In genomic region chr11:121259160-121260100, GRCm38 (mm10) we compare ENCODE assay signal across 8 mouse cellular contexts. TPM values are rescaled to one million over a fixed set of nuclear protein-coding genes. Genes with fewer than 3 reads are reported as not detected.
DNase-seq lines count a peak whose midpoint lies in the region; ATAC-seq and TF ChIP-seq lines count a peak whose summit lies in the region.

Foxk2 (plus strand) TSS chr11:121259990.

- H3K27ac ChIP-seq in bone marrow, adult 2 months (ENCODE audit: control insufficient read depth, insufficient read depth, low read depth, low read length, poor library complexity): peak within 1 kb of the TSS; percentile 87
- peak within 1 kb of the TSS; percentile 86 for H3K27ac ChIP-seq in embryonic facial prominence, embryonic 15.5 days (replicated peaks)
- peak within 1 kb of the TSS; percentile 89 for H3K27ac ChIP-seq in kidney, embryonic 15.5 days

- H3K9ac ChIP-seq in embryonic facial prominence, embryonic 15.5 days: peak within 1 kb of the TSS; percentile 98
- peak within 1 kb of the TSS; percentile 98 for H3K9ac ChIP-seq in kidney, embryonic 15.5 days

- H3K4me2 ChIP-seq in embryonic facial prominence, embryonic 15.5 days (replicated peaks): peak within 1 kb of the TSS; percentile 71
- H3K4me2 ChIP-seq in kidney, embryonic 15.5 days: peak within 1 kb of the TSS; percentile 79

- peak; percentile 97 for ATAC-seq in embryonic facial prominence, embryonic 15.5 days (ENCODE audit: insufficient number of reproducible peaks, low FRiP score, low TSS enrichment, low read depth)
- peak; percentile 99 for ATAC-seq in kidney, embryonic 15.5 days (replicated peaks; ENCODE audit: low FRiP score)
- peak; percentile 83 for ATAC-seq in monocyte, adult 5-6 weeks (replicated peaks; ENCODE audit: insufficient number of reproducible peaks, low FRiP score, low TSS enrichment, poor library complexity, severe bottlenecking)

- no peaks in the 10 kb centered on the region for H3K27me3 ChIP-seq in embryonic facial prominence, embryonic 15.5 days
- H3K27me3 ChIP-seq in kidney, embryonic 15.5 days: no peaks in the 10 kb centered on the region

- TF ChIP-seq CTCF in bone marrow, adult 2 months (IDR thresholded peaks at IDR 0.05; ENCODE audit: control insufficient read depth, insufficient read depth, low read length): no peak

- H3K36me3 ChIP-seq in embryonic facial prominence, embryonic 15.5 days: peaks cover 38% of the 10 kb centered on the region
- peaks cover 49% of the 10 kb centered on the region for H3K36me3 ChIP-seq in kidney, embryonic 15.5 days

- 2% methylated on average over 91 of the region's 91 CpGs for WGBS in bone marrow, adult 2 months
- under 1% methylated on average over 46 of the region's 91 CpGs for WGBS in embryonic facial prominence, embryonic 15.5 days
- under 1% methylated on average over 73 of the region's 91 CpGs for WGBS in kidney, embryonic 15.5 days

- H3K4me1 ChIP-seq in bone marrow, adult 2 months (ENCODE audit: control insufficient read depth, insufficient read depth, low read length): no peaks in the 10 kb centered on the region; the same call in 1 of the 2 replicates
- peaks cover 20% of the 10 kb centered on the region for H3K4me1 ChIP-seq in embryonic facial prominence, embryonic 15.5 days
- peaks cover 28% of the 10 kb centered on the region for H3K4me1 ChIP-seq in kidney, embryonic 15.5 days

- DNase-seq in 416B (ENCODE audit: low read depth) (peak; percentile 84), liver (peak; percentile 92)
- peak; percentile 90 for DNase-seq in heart, adult 9 months (ENCODE audit: low spot score in 2 of 2)
- peak; percentile 92 to 97 for DNase-seq in spleen, postnatal 4 days (ENCODE audit: low spot score in 2 of 2)

- peak within 1 kb of the TSS; percentile 95 for H3K4me3 ChIP-seq in bone marrow, adult 2 months (replicated peaks; ENCODE audit: control insufficient read depth, low read depth, low read length)
- peak within 1 kb of the TSS; percentile 99 for H3K4me3 ChIP-seq in embryonic facial prominence, embryonic 15.5 days (replicated peaks)
- peak within 1 kb of the TSS; percentile 100 for H3K4me3 ChIP-seq in kidney, embryonic 15.5 days (replicated peaks)

- H3K9me3 ChIP-seq in embryonic facial prominence, embryonic 15.5 days (replicated peaks): no peaks in the 10 kb centered on the region
- H3K9me3 ChIP-seq in kidney, embryonic 15.5 days (replicated peaks): no peaks in the 10 kb centered on the region

- peak; percentile 55; the same call in 1 of the 2 replicates for TF ChIP-seq POLR2A in bone marrow, adult 2 months (IDR thresholded peaks at IDR 0.05; ENCODE audit: borderline replicate concordance, control insufficient read depth, low read depth, low read length)

RNA-seq across cellular contexts. Expression of gene Foxk2, which starts in this region (rescaled TPM):
- polyA plus RNA-seq in bone marrow, adult 2 months (2011; ENCODE audit: insufficient read depth, insufficient read length, low replicate concordance, missing spikeins): 11.7 and 24.6 TPM in 2 replicates
- polyA plus RNA-seq in embryonic facial prominence, embryonic 15.5 days (2015; fragmentation: Nextera tagmentation; extraction: Ambion mirVana): 8.0 and 8.9 TPM in 2 replicates
- 8.0 TPM in 2 replicates for polyA plus RNA-seq in kidney, embryonic 15.5 days (2015; fragmentation: Nextera tagmentation; extraction: Ambion mirVana)
- 8.5 to 16.2 TPM (median 13.4 TPM) in 3 replicates for total RNA-seq in monocyte, adult 5-6 weeks (2017)

Comparison
In these comparisons a context has a peak if more than half of its experiments do, and no peak if none do; other contexts are left out.
1. Peak in every context shown above with its lines: DNase-seq, ATAC-seq, H3K4me3 ChIP-seq and H3K27ac ChIP-seq.